Mouse (Mus musculus) heart, postnatal 0 days (tissue): ENCODE measurements at regions not wholly inside any gene's neighbourhood (a gene's known extent, or its start where the extent isn't known, plus 50 kb on each side); places are given as distances from the start of the nearest gene placed in this dataset.

Experiments
- CTCF ChIP-seq: IDR thresholded peaks from 2 replicates; pipeline ENCODE4 v1.5.1; 2016; ENCODE audit warnings: antibody characterized with exemption, control low read depth, low read depth
- EP300 ChIP-seq: IDR thresholded peaks from 2 replicates; pipeline ENCODE4 v1.6.1; 2016; ENCODE audit warnings: antibody characterized with exemption, low read depth

- TF ChIP-seq EP300 (no peak), CTCF (no peak)
Measured at GRCm38 (mm10) chr2:146731081-146731480, 124.6 kb upstream of the Kiz start.
